Mouse (Mus musculus) G1E (cell line): Measurements from ENCODE around the gene Cyb5rl. TPM values are rescaled to one million over a fixed set of nuclear protein-coding genes. Genes with fewer than 3 reads are reported as not detected.

Experiments
- ATAC-seq: 2 replicates; pipeline ENCODE4 v1.8.0; 2016; ENCODE audit warnings: mild to moderate bottlenecking; ENCODE audit not compliant: insufficient number of reproducible peaks, poor library complexity, low FRiP score, severe bottlenecking; ENCODE audit errors: extremely low read depth
- DNase-seq: peaks from one replicate; pipeline ENCODE4 v3.0.0; 2012; ENCODE audit warnings: low spot score
- H3K27me3 ChIP-seq: 2 replicates; pipeline ENCODE4 v1.6.1; 2012; ENCODE audit warnings: mild to moderate bottlenecking, low read length, inconsistent platforms; ENCODE audit not compliant: insufficient read depth
- H3K36me3 ChIP-seq: replicated peaks from 2 replicates; pipeline ENCODE3; 2012; ENCODE audit warnings: mild to moderate bottlenecking, inconsistent platforms
- H3K4me1 ChIP-seq: 2 replicates; pipeline ENCODE4 v1.6.1; 2012; ENCODE audit warnings: low read depth, low read length, inconsistent platforms, mixed read lengths; ENCODE audit not compliant: insufficient read depth
- H3K4me3 ChIP-seq: 2 replicates; pipeline ENCODE4 v1.5.1; 2012; ENCODE audit warnings: low read depth, mild to moderate bottlenecking, inconsistent platforms, low read length, moderate library complexity, mixed read lengths
- H3K9me3 ChIP-seq: replicated peaks from 2 replicates; pipeline ENCODE4 v1.6.1; 2012; ENCODE audit warnings: inconsistent platforms
- CTCF ChIP-seq: IDR thresholded peaks from 2 replicates; pipeline ENCODE4 v1.5.1; 2012; ENCODE audit warnings: low read depth, low read length, inconsistent platforms, mixed read lengths
- GATA1 ChIP-seq: IDR thresholded peaks from 2 replicates; pipeline ENCODE4 v1.6.1; 2012; ENCODE audit warnings: borderline replicate concordance, low read length, inconsistent platforms, mixed read lengths
- GATA2 ChIP-seq: IDR thresholded peaks from 2 replicates; pipeline ENCODE4 v1.6.1; 2012; ENCODE audit warnings: low read depth, low read length, inconsistent platforms, borderline replicate concordance
- POLR2AphosphoS5 ChIP-seq: IDR thresholded peaks from 2 replicates; pipeline ENCODE4 v1.6.1; 2012; ENCODE audit warnings: low read depth, low read length, inconsistent platforms; ENCODE audit not compliant: insufficient replicate concordance
- TAL1 ChIP-seq: conservative IDR thresholded peaks from 2 replicates; pipeline ENCODE4 v1.6.1; 2012; ENCODE audit warnings: low read depth, low read length, inconsistent platforms, mixed read lengths
- polyA plus RNA-seq: library from polyadenylated mRNA; stranded (reverse); fragments of >175 nt; gene quantifications from 2 replicates; pipeline ENCODE4 v1.2.3, GENCODE M21; 2012
- total RNA-seq, 2 experiments: library from RNA; stranded (forward) in 1 of 2; stranded (reverse) in 1 of 2; fragments of 200-1000 nt in 1 of 2; fragments of >200 nt in 1 of 2; fragmentation: Nextera tagmentation in 1 of 2; gene quantifications; 2 replicates each; pipeline ENCODE4 v1.2.3; 2014 to 2017

Gene Cyb5rl
- total and polyA plus RNA-seq, 3 experiments: 3.8 to 5.3 (median 5.2) TPM

DNA sequence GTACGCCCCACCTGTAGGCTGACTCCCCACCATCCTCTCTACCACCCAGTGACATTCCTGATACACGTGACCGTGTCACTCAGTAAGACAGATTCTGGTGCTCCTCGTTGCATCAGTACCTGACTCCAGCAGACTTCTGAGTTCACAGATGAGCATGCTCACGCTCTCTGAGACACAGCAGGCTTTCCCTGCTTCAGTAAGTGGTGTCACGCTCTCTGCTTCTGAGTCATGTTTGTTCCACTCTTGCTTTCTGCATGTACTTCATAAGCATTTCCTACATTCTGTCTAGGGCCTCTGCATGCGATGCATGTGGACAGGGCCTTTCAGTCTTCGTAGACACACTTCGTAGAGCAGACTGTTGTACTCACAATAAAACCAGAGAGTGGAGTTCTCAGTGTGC lies 5.6 kb downstream of the Cyb5rl start:
- H3K36me3 ChIP-seq: peaks cover 31% of the 10 kb centered on the region
- ATAC-seq (no peak), DNase-seq (no peak)
- no peak for TF ChIP-seq CTCF
- TF ChIP-seq POLR2AphosphoS5: no peak
- no peak for TF ChIP-seq TAL1
- TF ChIP-seq GATA1: no peak
- TF ChIP-seq GATA2: no peak
- H3K4me1 ChIP-seq: peaks cover 8% of the 10 kb centered on the region
- H3K27me3 ChIP-seq: no peaks in the 10 kb centered on the region; the same call in 1 of the 2 replicates
- H3K4me3 ChIP-seq: no peak overlapping the region
- no peaks in the 10 kb centered on the region for H3K9me3 ChIP-seq

DNA sequence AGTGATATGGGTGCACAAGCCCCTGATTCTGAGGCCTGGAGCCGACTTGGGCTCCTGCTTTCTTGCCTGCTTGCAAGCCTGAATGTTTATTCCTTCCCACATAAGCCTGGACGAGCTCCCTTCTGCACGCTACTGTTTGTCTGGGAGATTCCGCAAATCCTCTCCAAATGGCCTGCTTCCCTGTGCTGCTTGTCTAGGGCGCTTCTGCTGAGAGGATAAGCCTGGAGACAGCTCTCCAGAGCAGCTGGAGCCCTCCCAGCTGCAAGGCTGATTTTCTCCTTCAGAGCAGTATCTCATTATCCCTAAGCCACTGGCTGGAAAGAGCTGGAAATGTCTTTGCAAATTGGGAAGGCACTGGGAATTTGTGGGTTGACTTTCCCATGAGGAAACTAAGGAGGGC lies 8.7 kb downstream of the Cyb5rl start:
- no peaks in the 10 kb centered on the region for H3K9me3 ChIP-seq
- DNase-seq: no peak

DNA sequence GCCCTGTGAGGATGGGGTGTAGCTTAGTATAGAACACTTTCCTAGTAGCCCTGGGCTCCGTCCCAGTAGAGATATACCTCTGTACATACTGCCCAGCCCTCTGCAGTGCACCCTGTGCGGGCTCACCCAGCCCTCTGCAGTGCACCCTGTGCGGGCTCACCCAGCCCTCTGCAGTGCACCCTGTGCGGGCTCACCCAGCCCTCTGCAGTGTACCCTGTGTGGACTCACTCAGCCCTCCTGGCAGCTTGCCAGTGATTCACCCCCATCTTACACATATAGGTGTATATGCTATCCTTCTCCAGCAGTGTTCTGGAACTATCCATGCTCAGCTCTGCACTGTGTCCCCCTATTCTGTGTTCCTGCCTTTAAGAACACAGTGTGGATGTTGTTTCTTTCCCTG lies 12.1 kb downstream of the Cyb5rl start:
- Histone ChIP-seq H3K4me1 (no peaks in the 10 kb centered on the region), H3K9me3 (no peaks in the 10 kb centered on the region), H3K36me3 (peaks cover 19% of the 10 kb centered on the region), H3K27me3 (peaks cover 11% of the 10 kb centered on the region; the same call in 1 of the 2 replicates), H3K4me3 (no peak overlapping the region)
- TF ChIP-seq GATA1 (no peak), POLR2AphosphoS5 (no peak), GATA2 (no peak), TAL1 (no peak), CTCF (no peak)
- ATAC-seq (no peak), DNase-seq (no peak)

More for the DNA sequence above, 8.7 kb downstream of the Cyb5rl start:
- no peaks in the 10 kb centered on the region; the same call in 1 of the 2 replicates for H3K4me1 ChIP-seq
- ATAC-seq: no peak
- H3K36me3 ChIP-seq: peaks cover 32% of the 10 kb centered on the region
- no peak overlapping the region for H3K4me3 ChIP-seq
- no peaks in the 10 kb centered on the region; the same call in 1 of the 2 replicates for H3K27me3 ChIP-seq
- no peak for TF ChIP-seq GATA1
- TF ChIP-seq GATA2: no peak

DNA sequence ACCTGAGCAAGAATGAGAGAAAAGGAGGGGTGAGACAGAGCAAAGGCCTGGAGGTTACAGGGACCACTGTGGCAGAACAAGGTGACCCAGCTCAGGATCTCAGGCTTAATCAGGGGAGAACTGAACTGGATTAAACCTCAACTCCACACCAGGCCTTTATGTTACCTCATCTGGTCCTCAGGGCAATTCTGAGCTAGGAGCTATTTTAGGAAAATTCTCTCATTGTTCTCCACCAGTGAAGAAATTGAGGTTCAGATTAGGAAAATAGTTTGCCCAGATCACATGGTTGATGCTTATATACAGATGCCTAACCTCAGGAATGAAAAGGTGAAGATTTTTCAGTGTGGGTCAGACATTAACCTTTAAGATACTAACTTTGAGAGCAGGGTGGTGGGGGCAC lies 12.9 kb downstream of the Cyb5rl start:
- Histone ChIP-seq H3K4me3 (no peak overlapping the region), H3K4me1 (no peaks in the 10 kb centered on the region), H3K27me3 (peaks cover 18% of the 10 kb centered on the region; the same call in 1 of the 2 replicates), H3K9me3 (no peaks in the 10 kb centered on the region), H3K36me3 (peaks cover 17% of the 10 kb centered on the region)
- DNase-seq (no peak), ATAC-seq (no peak)
- TF ChIP-seq POLR2AphosphoS5 (no peak), GATA2 (no peak), GATA1 (no peak), TAL1 (no peak), CTCF (no peak)

DNA sequence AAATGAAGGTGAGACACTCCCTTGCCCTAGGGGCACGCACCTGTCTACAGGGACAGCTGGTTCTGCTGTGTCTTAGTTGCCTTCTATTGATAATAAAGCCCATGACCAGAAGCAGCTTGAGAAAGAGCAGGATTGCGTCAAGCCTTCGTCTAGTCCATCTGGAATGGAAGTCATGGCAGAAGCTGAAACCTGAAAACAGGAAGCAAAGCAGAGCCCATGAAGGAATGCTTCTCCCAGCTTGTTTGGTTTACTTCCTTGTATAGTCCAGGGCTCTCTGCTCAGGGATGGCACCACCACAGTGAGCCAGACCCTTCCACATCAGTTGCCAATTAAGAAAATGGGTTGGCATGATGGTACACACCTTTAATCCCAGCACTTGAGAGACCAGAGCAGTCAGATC lies 15.4 kb downstream of the Cyb5rl start:
- H3K9me3 ChIP-seq: no peaks in the 10 kb centered on the region
- ATAC-seq (no peak), DNase-seq (no peak)
- no peak overlapping the region for H3K4me3 ChIP-seq
- H3K27me3 ChIP-seq: peaks cover 31% of the 10 kb centered on the region
- no peaks in the 10 kb centered on the region for H3K4me1 ChIP-seq
- peaks cover 10% of the 10 kb centered on the region for H3K36me3 ChIP-seq
- TF ChIP-seq CTCF (no peak), GATA1 (no peak), TAL1 (no peak), GATA2 (no peak), POLR2AphosphoS5 (no peak)

DNA sequence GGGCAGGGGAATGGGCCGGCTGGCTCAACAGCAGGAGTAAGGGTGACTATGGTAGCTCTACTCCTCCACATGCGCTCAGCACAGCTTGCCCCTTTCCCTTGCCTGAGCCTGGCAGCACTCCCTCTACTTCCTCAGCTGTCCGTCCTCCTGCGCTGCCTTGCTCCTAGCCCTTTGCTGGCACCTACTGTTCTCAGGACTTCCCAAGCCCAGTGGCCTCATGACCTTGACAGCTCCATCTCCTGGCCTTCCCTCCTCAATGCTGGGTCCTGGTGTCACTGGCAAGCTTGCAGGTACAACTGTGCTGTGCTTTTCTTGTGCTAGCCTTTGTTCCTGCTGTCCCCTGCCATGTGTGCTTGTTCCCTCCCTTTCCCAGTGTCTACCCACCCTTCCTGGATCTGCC lies 16.3 kb downstream of the Cyb5rl start:
- no peak for ATAC-seq
- H3K4me1 ChIP-seq: no peaks in the 10 kb centered on the region
- no peak overlapping the region for H3K4me3 ChIP-seq
- TF ChIP-seq GATA1 (no peak), CTCF (no peak), TAL1 (no peak), POLR2AphosphoS5 (no peak), GATA2 (no peak)
- peaks cover 8% of the 10 kb centered on the region for H3K36me3 ChIP-seq
- H3K27me3 ChIP-seq: peaks cover 36% of the 10 kb centered on the region
- DNase-seq: no peak
- H3K9me3 ChIP-seq: no peaks in the 10 kb centered on the region

DNA sequence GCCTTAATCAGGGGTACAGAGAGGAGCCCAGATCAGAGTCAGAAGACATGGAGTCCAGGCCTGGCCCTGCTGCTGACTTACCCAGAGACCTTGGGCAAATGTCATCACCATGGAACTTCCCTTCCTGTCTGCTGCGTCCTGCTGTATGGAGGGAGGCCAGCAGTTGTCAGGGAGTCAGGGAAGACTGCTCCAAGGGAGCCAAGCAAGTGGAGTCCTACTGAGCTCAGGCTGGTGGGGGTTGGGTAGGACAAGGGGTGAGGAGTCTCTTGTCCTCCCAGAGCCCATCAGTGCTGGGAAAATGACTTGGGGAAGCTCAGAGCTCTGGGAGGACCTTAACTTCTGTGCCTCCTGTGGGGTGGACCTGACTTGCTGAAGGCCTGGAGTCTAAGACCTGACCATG lies 17.6 kb downstream of the Cyb5rl start:
- Histone ChIP-seq H3K27me3 (peaks cover 47% of the 10 kb centered on the region), H3K4me1 (no peaks in the 10 kb centered on the region)
- DNase-seq: no peak

More for the DNA sequence above, 17.6 kb downstream of the Cyb5rl start:
- Histone ChIP-seq H3K9me3 (no peaks in the 10 kb centered on the region), H3K36me3 (peaks cover 6% of the 10 kb centered on the region), H3K4me3 (no peak overlapping the region)
- no peak for ATAC-seq
- no peak for TF ChIP-seq TAL1
